Mouse (Mus musculus): ENCODE data around the gene Fam50b. TPM values are rescaled to one million over a fixed set of nuclear protein-coding genes. Genes with fewer than 3 reads are reported as not detected.

Gene Fam50b
- total and polyA plus RNA-seq, 3 experiments: not detected

- Histone ChIP-seq H3K9me3 (replicated peaks; ENCODE audit: insufficient read depth, low read length) (no peaks in the 10 kb centered on the region), H3K79me2 (ENCODE audit: control insufficient read depth, insufficient read depth, low read length, poor library complexity) (no peaks in the 10 kb centered on the region), H3K36me3 (ENCODE audit: control insufficient read depth in 1 of 2, insufficient read depth in 2 of 2, low read length in 2 of 2) (no peaks in the 10 kb centered on the region), H3K4me1 (ENCODE audit: control insufficient read depth in 1 of 2, insufficient read depth in 2 of 2, low read length in 2 of 2) (peaks cover 0 to 5% of the 10 kb centered on the region in 2 experiments; a peak in 1 of 4 replicates), H3K27ac (ENCODE audit: control insufficient read depth, low read depth, low read length) (no peak overlapping the region), H3K4me3 (ENCODE audit: control insufficient read depth in 1 of 2, insufficient read depth in 1 of 2, low read depth in 2 of 2, low read length in 2 of 2) (no peak overlapping the region), H3K27me3 (ENCODE audit: control insufficient read depth in 1 of 2, insufficient read depth in 2 of 2, low read length in 2 of 2) (no peaks in the 10 kb centered on the region; a peak in 1 of 4 replicates), H3K9ac (ENCODE audit: control insufficient read depth, low read depth, low read length, poor library complexity, severe bottlenecking) (no peak overlapping the region)
- DNase-seq (ENCODE audit: low read depth, low spot score): peak; percentile 44
- TF ChIP-seq HCFC1 (IDR thresholded peaks at IDR 0.05; ENCODE audit: low read depth, low read length): no peak
- TF ChIP-seq SMC3 (IDR thresholded peaks at IDR 0.05; ENCODE audit: low read depth, low read length): no peak
- 0 out of 4 replicates have a peak, but pooled peaks of 1 of the 2 experiments have one; percentile 22 for TF ChIP-seq EP300 (IDR thresholded peaks at IDR 0.05; ENCODE audit: low read depth in 1 of 2, low read length in 2 of 2)
Measured at GRCm38 (mm10) chr13:34733780-34734179, 870 bp upstream of the Fam50b start.

- H3K4me3 ChIP-seq (ENCODE audit: control insufficient read depth in 1 of 2, insufficient read depth in 1 of 2, low read depth in 2 of 2, low read length in 2 of 2): no peak overlapping the region
- peaks cover 0 to 5% of the 10 kb centered on the region in 2 experiments; a peak in 1 of 4 replicates for H3K4me1 ChIP-seq (ENCODE audit: control insufficient read depth in 1 of 2, insufficient read depth in 2 of 2, low read length in 2 of 2)
- no peaks in the 10 kb centered on the region for H3K79me2 ChIP-seq (ENCODE audit: control insufficient read depth, insufficient read depth, low read length, poor library complexity)
- H3K36me3 ChIP-seq (ENCODE audit: control insufficient read depth in 1 of 2, insufficient read depth in 2 of 2, low read length in 2 of 2): no peaks in the 10 kb centered on the region
- H3K27me3 ChIP-seq (ENCODE audit: control insufficient read depth in 1 of 2, insufficient read depth in 2 of 2, low read length in 2 of 2): no peaks in the 10 kb centered on the region; a peak in 1 of 4 replicates
- DNase-seq (ENCODE audit: low read depth, low spot score): no peak
- H3K9me3 ChIP-seq (replicated peaks; ENCODE audit: insufficient read depth, low read length): no peaks in the 10 kb centered on the region
- no peak for TF ChIP-seq ETS1 (IDR thresholded peaks at IDR 0.05; ENCODE audit: low read depth, low read length)
- TF ChIP-seq KAT2A (conservative IDR thresholded peaks at IDR 0.05; ENCODE audit: low read depth, low read length): no peak
- TF ChIP-seq TBP (IDR thresholded peaks at IDR 0.05; ENCODE audit: low read depth, low read length): no peak
- no peak for TF ChIP-seq E2F4 (IDR thresholded peaks at IDR 0.05; ENCODE audit: borderline replicate concordance, low read depth, low read length)
- no peak for TF ChIP-seq UBTF (IDR thresholded peaks at IDR 0.05; ENCODE audit: borderline replicate concordance, insufficient read depth, low read depth, low read length)
- TF ChIP-seq HCFC1 (IDR thresholded peaks at IDR 0.05; ENCODE audit: low read depth, low read length): no peak
- no peak for TF ChIP-seq JUND (IDR thresholded peaks at IDR 0.05; ENCODE audit: low read depth, low read length)
- TF ChIP-seq USF1 (IDR thresholded peaks at IDR 0.05; ENCODE audit: low read depth, low read length): no peak
- no peak for TF ChIP-seq MYB (IDR thresholded peaks at IDR 0.05; ENCODE audit: low read depth, low read length)
- TF ChIP-seq EP300 (IDR thresholded peaks at IDR 0.05; ENCODE audit: low read depth in 1 of 2, low read length in 2 of 2): no peak
- no peak for TF ChIP-seq MAX (IDR thresholded peaks at IDR 0.05; ENCODE audit: low read length)
- TF ChIP-seq MEF2A (IDR thresholded peaks at IDR 0.05; ENCODE audit: extremely low read depth, insufficient replicate concordance, low read depth, low read length, poor library complexity, severe bottlenecking): no peak
- TF ChIP-seq CHD1 (IDR thresholded peaks at IDR 0.05; ENCODE audit: low read depth, low read length): no peak
- TF ChIP-seq POLR2A (IDR thresholded peaks at IDR 0.05; ENCODE audit: control insufficient read depth in 1 of 2, insufficient read depth in 1 of 2, low read depth in 1 of 2, low read length in 2 of 2, poor library complexity in 1 of 2): no peak
- TF ChIP-seq POLR2AphosphoS5 (IDR thresholded peaks at IDR 0.05; ENCODE audit: borderline replicate concordance, low read depth, low read length): no peak
- no peak overlapping the region for H3K9ac ChIP-seq (ENCODE audit: control insufficient read depth, low read depth, low read length, poor library complexity, severe bottlenecking)
- H3K27ac ChIP-seq (ENCODE audit: control insufficient read depth, low read depth, low read length): no peak overlapping the region
Measured at GRCm38 (mm10) chr13:34737968-34738698, 3.5 kb downstream of the Fam50b start.

Measured in MEL (cell line).